Mouse (Mus musculus) left cerebral cortex, postnatal 36 days (tissue): ENCODE data around the gene Fblim1. TPM values are rescaled to one million over a fixed set of nuclear protein-coding genes. Genes with fewer than 3 reads are reported as not detected.

Experiments used
- DNase-seq, 2 experiments: peaks; one replicate each; pipeline ENCODE4 v3.0.0; 2021 to 2022; ENCODE audit warnings: low spot score in 2 of 2, mixed read lengths in 1 of 2
- intact Hi-C: fragments of 180-260 bp; cut with DNase I; formaldehyde crosslinking; loops from one replicate; pipeline ENCODE4 v1.15.1; 2025
- total RNA-seq, 2 experiments: library from RNA; stranded (reverse); gene quantifications; 2 replicates each; pipeline ENCODE4 v1.2.3; 2021

The Fblim1 gene
- total RNA-seq, 2 experiments from 2014 or later = 0.68 to 1.2 TPM

DNA sequence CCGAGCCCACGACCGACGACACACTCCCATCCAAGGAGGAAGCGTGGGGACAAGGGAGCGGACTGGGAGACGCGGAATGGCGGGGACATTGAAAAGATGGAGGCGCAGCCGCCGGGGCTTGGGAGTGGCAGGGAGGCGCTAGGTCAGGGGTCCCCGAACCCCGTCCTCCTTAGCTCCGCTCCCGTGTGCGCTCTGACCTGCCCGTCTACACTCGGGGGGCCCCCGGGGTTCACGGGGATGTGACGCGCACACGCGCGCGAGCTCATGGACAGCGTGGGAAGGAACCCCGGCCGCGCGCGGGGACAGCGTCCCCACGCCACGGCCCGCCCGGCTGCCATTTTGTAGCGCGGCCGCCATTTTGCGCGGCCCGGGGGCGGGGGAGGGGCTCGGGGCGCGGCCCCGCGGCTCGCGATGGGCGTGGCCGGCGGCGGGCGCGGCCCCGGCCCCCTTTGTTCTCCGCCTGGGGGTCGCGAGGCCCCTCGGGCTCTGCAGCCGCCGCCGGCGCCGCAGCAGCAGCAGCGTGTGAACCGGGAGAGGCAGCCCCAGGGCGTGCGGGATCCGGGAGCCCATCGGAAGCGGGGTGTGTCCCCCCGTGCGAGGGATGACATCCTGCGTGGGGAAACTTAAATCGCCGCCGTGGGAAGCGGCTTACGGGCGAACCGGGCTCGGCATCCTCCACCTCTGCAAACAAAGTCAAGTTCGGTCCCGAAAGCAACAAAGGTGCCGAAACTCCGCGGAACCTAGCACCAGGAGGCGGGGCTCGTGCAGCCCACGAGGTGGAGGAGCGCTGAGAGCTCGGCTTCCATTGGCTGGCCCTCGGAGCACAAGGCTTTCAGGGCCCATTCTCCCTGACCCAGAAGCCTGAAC, 59.3 kb downstream of the Fblim1 start:
- intact Hi-C loops = loop anchor here (1.0 kb wide), 1 partner anchor 8 kb away; the partner anchor contains the start of gene Spen
- DNase-seq = peak; percentile 85 to 87

DNA sequence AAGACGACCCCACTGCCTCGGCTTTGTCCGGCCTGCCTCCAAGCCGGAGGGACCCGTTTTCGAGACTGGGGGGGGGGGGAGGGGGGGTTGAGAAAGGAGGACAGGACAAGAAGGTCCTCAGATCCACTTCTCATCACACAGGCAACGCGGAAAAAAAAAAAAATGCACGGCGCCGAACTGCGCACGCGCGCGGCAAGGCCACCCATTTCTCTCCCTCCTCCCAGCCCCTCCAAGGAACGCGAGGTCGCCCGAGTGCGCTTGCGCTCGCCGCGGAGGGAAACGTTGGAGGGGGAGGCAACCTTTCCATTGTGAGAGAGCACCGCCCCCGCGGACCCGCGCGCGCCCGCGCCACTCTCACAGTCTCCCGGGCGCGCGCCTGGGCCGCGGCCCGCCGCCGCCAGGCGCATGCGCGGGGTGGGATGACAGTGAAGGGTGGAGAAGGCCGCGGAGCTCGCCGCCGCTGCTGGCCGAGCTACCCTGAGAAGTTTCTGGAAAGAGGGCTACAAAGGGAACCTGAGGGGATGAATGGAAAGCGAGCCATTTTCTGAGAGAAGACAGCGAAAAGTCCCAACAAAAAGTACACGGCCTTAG, 60.1 kb downstream of the Fblim1 start:
- peak; percentile 99 to 100 for DNase-seq
- intact Hi-C loops = loop anchor here (1.0 kb wide), 1 partner anchor 8 kb away; the partner anchor contains the start of gene Spen

DNA sequence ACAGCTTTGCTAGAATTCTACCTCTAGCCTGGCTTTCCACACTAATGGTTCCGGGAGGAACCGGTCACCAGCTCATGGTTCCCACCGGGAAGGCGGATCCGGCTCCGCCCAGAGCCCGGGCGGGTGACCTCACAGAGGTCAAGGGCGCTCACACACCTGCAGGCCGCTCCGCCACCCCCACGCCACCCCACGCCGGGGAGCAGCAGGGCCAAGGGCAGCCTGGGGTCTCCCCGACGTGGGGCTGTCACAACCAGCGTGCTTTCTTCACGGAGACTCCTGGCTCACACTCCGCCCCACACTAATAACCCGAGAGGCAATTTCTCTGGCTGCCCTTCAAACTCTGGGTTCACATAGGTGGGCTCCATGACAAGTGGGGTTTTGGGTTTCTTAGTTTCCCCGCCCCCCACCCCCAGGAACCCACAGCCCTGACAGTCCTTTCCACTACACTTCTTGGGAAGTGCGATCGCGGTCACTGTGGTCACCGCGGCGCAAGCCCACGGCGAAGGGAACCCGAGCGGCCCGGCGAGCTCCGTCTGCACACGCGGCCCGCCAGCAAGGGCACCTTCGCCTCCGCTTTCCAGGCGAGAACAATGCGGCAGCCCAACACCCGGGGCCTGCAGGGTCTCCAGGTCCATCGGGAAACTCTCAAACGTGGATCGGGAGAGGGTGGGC, 60.7 kb downstream of the Fblim1 start:
- peak; percentile 52 to 54 for DNase-seq
- intact Hi-C loops = no loop called here

DNA sequence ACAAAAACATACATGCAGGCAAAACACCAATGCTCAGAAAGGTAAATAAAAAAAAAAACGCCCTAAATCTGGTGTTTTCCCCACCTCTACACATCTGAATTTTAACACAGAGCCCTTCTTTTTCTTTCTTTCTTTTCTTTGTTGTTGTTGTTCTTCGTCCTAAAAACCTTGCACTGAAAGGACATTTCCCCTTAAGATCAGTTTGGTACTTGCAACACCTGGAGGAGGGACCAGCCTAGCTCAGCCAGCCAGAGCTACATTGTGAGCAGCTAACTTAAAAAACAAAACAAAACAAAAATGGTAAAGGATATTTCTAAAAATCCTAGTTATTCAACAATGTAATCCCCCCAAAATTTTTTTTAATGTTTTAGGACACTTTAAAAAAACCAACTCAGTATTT, 61.4 kb downstream of the Fblim1 start:
- intact Hi-C loops = no loop called here
- no peak for DNase-seq

DNA sequence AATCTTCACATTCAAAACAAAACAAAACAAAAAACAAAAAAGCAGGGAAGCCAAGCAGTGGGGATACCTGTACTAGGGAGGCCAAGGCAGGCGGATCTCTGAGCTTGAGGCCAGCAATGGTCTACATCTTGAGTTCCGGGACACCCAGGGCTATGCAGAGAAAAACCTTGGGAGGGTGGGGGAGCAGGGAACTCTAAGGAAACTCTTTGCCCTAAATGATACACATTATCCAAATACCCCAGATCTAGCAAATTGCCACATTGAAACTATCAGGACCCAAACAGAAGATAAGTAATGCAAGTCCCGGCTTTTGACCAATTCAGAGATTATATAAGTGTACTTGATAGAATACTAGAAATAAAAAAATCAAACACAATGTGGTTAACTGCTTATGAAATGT, 62.3 kb downstream of the Fblim1 start:
- intact Hi-C loops = no loop called here
- no peak for DNase-seq

DNA sequence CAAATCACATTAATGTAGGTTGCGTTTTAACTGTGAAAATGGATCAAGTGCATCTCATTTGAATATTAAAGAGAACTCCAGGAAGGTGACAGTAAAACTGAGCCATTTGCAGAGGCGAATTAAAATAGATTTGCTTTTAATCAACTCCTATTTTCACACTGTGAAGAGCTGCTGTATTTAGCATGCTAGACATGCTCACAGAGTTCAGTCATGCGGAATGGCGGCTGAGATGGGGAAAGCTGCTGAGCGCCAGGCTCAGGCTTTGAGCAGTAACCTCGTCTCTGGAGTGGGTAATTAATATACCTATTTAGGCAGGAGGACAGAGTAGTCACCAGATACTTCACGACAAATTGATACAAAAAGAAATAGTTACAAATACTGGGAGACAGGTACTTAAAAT, 64.0 kb downstream of the Fblim1 start:
- intact Hi-C loops = no loop called here
- DNase-seq = no peak

DNA sequence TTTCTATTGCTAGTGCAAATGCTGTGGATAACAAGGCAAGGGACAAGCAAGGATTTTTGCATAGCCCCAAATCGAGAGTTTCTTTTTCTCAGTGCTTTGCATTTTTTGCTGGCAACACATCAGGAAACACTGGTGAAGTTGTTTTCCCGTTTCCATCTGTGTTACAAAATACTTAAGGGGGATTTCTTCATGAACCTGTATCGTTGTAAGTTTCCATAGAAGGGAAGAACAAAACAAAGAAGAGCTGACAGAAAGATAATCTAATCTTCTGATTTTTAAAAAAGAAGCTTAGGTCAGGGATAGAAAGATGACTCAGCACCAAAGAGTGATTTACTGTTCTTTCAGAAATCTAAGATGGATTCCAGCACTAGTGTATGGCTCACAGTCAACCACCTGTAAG, 65.1 kb downstream of the Fblim1 start:
- intact Hi-C loops = no loop called here
- DNase-seq = no peak

DNA sequence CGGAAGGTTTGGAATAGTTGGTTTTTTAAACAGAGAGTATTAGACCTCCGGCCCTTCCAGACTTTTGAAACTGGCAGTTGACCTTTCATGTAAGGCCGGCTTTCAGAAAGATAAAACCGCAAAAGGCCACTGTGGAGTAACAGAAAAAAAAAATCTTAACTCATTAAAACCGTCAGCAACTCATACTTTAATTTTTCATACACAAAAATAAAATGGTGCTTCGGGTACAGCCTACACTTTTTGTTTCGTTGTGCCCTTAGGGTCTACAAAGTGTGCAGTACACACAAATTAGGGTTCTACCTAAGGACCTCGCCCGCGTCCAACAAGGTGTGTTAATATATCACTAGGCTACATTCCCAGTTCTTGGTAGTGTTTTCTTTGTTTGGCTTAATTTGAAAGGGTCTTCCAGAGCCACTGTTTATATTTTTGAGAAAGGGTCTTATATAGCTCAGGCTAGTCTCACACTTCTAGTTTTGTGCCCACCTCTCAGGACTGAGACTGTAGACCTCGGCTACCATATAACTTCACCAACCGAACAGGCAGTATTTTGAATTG, 66.6 kb downstream of the Fblim1 start:
- intact Hi-C loops = loop anchor here (5.0 kb wide), 1 partner anchor 37 kb away; no protein-coding TSS in a partner anchor
- DNase-seq = no peak

DNA sequence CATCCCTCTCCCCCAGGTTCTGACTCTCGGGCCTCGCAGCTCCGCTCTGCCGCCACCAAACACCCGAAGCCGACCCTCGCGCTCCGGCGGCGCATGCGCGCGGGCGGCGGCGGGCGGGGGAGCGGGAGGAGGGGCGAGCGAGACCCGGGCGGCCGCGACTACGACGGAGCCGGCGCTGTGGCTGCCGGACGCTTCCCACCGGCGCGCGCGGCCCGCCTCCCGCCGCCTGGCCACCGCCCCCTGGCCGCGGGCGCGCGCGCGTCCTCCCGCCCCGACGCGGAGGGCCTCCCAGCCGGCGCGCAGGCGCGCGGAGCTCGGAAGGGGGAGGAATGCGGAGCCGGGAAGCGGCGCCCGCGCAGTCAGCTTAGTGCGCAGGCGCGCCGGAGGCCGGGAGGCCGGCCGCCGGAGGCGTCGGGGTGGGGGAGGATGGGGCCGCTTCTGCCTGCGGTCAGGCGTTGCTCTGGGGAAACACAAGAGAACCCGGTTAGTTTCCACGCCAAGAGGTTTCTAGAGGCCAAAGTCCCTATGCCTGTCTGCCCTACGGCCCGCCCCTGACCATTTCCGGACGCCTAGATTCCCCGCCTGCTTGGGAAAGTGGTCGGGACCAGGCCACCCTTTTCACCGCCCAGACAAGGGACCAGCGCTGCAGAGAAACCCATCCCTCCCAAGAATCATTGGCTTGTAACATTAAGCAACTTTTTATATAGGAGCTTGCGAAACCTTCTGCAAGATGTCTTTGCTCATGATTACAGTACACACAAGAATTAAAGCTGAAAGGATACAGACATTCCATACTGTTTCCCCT, 67.3 kb downstream of the Fblim1 start, which contains the start of gene Spen:
TSS of gene Spen (minus strand) at position 190 of the 805 bp plus-strand sequence.
- DNase-seq = peak; percentile 92 to 97
- intact Hi-C loops = loop anchor here (1.0 to 5.0 kb wide), 2 partner anchors 8 to 36 kb away; no protein-coding TSS in a partner anchor

DNA sequence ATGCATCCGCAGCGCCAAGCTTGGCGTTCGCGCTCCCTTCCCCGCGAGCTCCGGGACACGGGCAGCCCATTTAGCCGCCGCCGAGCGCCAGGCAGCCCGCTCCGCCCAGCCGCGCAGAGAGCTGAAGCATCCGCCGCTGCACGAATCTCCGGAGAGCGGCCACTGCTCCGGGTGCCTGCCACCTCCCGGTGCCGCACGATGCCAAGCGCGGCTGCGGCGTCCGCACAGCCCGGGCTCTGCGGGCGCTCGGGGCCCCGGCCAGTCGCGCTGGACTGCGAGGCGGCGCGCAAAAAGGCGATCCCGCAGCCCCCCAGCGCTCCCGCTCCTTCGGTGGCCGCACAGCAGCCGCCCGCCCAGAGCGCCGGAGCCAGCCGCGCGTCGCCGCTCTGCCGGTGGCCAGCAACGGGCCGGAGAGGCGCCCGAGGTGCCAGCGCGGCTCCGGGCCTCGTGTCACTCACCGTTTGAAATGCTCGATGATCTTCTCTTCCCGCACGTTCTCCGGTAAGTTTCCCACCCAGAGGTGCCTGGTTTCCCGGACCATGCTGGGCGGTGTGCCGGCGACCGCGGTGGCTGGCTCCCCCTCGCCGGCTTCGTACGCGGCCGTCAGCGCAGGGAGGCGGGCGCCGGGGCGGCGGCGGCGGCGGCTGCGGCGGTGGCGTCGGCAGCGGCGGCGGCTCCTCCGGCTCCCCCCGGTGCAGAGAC, 68.0 kb downstream of the Fblim1 start:
- peak in 1 of 2 experiments; percentile 35 for DNase-seq
- intact Hi-C loops = loop anchor here (1.0 to 5.0 kb wide), 2 partner anchors 8 to 36 kb away; no protein-coding TSS in a partner anchor

DNA sequence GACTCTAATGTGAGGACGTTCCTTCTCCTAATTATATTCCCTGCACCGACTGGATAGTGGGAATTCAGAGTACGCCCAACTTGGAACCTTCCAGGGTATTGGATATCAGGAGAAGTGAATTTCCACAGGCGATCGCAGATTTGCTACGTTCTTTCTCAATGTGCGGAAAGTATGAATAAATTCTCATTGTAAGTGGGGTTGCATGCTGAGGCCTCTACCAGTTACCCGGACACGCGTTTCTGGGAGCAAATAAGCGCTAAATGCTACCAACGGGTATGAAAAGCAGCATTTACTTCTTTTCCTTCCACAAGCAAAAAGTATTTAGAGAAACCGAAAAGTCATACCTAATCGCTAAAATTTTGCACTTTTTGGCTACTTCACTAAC, 68.7 kb downstream of the Fblim1 start:
- DNase-seq = no peak
- intact Hi-C loops = loop anchor here (5.0 kb wide), 1 partner anchor 35 kb away; no protein-coding TSS in a partner anchor

DNA sequence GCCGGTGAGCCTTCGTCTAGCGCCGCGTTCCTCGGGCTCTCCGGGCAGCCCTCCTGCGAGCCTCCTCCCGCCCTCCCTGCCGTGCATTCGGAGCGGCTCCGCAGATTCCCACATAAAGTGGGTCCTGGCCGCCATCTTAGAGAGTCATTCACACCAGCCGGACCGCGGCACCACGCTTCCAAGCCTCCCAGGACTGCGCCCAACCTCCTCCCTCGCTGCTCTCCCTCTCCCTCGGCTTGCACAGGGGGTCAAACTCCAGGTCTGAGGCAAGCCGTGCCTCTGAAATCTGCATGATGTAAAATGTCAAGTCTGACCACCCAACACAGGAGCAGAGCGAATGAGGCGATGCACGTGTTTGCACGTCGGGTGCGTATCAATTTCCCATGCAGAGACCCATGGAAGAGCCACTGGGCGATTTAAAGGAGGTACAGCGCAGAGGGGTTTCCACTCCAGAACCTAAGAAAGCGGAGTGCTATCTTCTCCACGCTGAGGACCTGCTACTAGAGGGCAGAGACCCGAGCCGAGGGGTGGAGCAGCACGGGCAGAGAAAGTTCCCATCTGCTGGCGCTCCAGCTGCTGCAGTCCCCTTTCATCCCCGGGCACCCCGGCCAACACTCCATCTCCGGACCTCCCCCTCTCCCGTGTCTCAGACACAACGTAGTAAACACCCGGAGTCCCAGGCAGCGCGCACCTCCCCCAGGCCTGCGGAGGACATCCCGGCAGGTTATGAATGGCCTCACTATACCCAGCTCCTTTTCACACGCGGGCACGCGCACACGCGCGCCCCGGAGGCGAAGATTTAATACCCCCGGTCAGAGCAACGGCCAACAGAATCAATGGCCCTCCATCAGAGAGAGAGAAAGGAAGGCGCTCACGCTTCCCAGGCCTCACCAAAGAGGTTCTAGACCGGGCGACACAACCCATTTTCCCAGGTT, 69.3 kb downstream of the Fblim1 start:
- intact Hi-C loops = loop anchor here (5.0 kb wide), 1 partner anchor 34 kb away; no protein-coding TSS in a partner anchor

DNA sequence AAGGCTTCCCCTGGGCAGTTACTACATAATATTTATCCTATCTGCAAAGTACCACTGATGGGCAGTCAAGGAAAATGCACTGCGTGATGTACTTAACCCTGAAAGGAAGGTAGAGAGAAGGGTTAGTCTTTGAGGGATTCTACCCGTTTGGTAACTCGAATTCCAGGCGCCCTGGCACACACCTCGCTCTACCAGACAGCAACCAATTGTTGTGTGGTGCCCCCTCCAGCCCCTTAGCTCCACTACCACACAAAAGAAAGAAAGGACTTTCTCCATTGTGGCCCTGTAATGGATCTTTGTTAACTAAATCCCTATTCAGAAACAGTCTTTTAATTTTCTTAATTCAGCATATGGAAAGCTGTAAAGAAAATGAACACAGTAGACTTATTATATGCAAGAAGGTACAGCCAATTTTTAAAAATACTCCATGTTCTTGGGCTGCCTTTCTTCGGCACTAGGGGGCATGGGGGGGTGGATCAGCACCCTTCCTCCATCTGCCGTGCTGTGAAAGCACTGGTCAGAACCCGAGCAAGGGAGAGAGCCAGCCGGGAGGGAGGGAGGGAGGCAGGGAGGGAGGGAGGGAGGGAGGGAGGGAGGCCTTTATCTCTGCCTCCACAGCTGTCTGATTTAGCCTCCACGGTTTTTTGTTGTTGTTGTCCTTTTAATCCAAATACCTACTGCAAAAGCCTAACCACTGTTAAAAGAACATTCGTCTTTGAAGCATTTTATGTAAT, 70.8 kb downstream of the Fblim1 start:
- intact Hi-C loops = loop anchor here (5.0 kb wide), 1 partner anchor 33 kb away; no protein-coding TSS in a partner anchor
- peak; percentile 64 to 68 for DNase-seq

More for the DNA sequence above, 69.3 kb downstream of the Fblim1 start:
- peak; percentile 67 to 75 for DNase-seq

DNA sequence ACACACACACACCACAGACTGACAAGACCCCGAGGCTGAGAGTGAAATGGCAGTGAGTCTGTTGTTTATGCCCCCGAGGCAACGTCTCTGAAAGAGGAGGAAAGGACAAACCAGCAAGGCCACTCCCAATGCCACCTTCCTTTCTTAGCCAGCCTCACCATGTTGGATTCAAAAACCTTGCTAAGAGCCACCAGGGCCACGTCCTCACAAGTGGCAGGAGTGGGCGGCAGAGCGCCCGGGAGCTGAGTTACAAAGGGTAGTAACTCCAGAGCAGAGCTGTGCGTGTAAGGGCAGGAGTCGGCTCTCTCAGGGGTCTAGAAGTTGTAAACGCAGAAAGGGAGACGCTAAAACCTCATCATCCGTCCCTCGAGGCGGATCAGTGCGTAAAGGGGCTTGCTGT, 74.9 kb downstream of the Fblim1 start:
- DNase-seq = no peak

DNA sequence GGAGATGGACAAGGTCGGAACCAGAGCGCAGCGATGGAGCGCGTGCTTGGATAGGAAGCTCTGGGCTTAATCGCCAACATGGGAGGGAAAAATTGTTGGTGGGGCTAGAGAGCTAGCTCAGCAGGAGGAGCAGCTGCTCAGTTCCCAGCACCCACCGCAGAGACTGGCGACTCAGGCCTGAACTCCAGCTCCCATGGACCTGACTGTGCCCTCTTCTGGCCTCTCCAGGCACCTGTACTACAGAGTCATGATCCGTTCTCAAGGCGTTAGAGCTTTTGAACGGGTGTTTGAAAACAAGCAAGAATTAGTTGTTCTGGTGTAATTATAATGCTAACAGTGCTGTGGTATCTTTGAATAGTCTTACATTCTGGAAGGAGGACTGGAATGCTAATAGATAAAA, 77.0 kb downstream of the Fblim1 start:
- intact Hi-C loops = no loop called here
- DNase-seq = no peak

More for the DNA sequence above, 74.9 kb downstream of the Fblim1 start:
- intact Hi-C loops = no loop called here

DNA sequence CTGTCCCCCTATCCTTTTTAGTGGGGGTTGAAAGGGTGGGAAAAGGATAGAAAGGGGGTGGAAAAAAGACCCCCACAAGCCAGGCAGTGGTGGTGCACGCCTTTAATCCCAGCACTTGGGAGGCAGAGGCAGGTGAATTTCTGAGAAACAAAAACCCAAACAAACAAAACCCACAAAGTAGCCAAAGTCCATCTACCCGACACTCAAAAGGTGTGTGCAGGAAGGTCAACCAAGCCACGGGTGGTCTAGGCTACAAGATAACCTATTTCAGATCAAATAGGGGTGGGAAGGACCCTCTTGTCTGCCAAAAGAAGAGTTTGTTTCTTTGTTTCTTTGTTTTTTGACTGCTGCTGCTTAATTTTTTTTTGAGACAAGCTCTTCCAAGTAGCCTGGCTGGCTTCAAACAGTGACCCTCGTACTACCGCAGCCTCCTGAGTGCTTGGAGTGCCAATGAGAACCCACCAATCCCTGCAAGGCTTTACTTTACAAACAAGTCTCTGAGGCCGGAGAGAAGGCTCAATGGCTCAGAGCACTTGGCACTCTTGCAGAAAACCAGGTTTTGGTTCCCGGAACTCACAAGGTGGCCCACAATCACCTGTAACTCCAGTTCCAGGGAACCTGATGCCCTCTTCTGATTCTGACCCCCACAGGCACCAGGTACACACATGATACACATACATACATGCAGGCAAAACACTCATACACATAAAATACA, 78.8 kb downstream of the Fblim1 start:
- intact Hi-C loops = no loop called here
- DNase-seq = no peak
